Mouse (Mus musculus) liver, adult 2 months (tissue): ENCODE results near the gene Fzr1.

Experiments
- CTCF ChIP-seq: fragments of 200-500 bp; IDR thresholded peaks from 2 replicates; pipeline ENCODE4 v1.5.1; 2011; ENCODE audit warnings: low read depth, low read length, control low read depth
- POLR2A ChIP-seq: fragments of 200-500 bp; IDR thresholded peaks from 2 replicates; pipeline ENCODE4 v1.6.1; 2011; ENCODE audit warnings: low read length, control low read depth; ENCODE audit not compliant: insufficient read depth; ENCODE audit errors: extremely low read depth

DNA sequence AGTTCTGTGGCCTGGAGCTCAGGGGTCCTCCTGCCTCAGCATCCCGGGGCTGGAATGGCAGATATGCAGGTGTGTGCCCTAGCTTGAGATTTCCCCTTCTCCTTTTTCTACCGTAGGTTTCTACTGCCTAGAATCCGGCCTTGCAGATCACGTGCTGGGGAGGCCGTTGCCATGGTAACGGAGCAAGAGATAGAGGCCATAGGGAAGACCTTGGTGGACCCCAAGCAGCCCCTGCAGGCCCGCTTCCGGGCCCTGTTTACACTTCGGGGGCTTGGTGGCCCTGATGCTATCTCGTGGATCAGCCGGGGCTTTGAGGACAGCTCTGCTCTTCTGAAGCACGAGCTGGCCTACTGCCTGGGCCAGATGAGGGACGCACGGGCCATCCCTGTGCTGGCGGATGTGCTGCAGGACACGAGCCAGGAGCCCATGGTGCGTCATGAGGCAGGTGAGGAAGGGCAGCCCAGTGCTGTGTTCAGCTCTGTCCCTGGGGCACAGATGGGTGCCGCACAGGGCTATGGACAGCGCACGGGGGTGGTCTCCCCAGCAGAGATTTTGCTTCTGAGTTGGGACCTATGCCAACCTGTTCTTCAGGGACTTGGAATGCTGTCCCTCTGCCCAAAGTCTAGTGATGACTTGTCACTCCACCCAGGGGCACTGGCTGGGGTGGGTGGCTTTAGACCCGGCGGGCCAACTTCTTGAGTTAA, 7.4 kb upstream of the Fzr1 start:
- TF ChIP-seq CTCF: no peak
- no peak for TF ChIP-seq POLR2A
